Mouse (Mus musculus) activated CD4-positive, CD25-positive, alpha-beta regulatory T cell (primary cell): ENCODE results near the gene Mcm9. TPM values are rescaled to one million over a fixed set of nuclear protein-coding genes. Genes with fewer than 3 reads are reported as not detected.

Experiments
- polyA plus RNA-seq, 2 experiments: library from polyadenylated mRNA; unstranded; fragments of 100-300 nt; shearing (Covaris generic); gene quantifications; one replicate each; pipeline ENCODE4 v1.2.1; 2017

Mcm9 gene
- polyA plus RNA-seq = 10 to 100 TPM; 18.8 to 20.0 TPM

DNA sequence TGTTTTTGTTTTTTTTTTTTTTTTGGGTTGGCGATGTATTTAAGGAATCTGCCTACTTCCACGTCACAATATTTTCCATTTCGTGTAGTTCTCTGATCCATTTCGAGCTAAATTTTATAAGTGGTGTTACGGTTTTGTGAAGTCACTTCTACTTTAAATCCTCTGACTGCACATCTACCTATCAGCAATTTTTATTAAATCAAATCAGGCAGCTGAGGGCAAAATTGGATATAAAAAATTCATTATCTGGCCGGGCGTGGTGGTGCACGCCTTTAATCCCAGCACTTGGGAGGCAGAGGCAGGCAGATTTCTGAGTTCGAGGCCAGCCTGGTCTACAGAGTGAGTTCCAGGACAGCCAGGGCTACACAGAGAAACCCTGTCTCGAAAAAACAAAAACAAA is at the start of gene Mcm9:
Gene Mcm9, minus strand, starts transcription at position 101 of the 400 bp plus-strand sequence.

GRCm38 (mm10) chr10:53596677-53597120 is 33.5 kb downstream of the Mcm9 start, which contains the start of gene Asf1a:
Gene Asf1a (plus strand): TSS chr10:53596757.

Other genes with a start within 250 kb of the Mcm9 start
- gene Asf1a, start 33.7 kb downstream of the Mcm9 start, polyA plus RNA-seq = 10 to 100 TPM; 55.1 to 93.0 TPM
- under 1 TPM; 0.14 to 0.51 TPM for gene Fam184a, start 120.7 kb upstream of the Mcm9 start, polyA plus RNA-seq